Mouse (Mus musculus): ENCODE results near the gene Lrrn4cl. TPM values are rescaled to one million over a fixed set of nuclear protein-coding genes. Genes with fewer than 3 reads are reported as not detected.
"Not testable (repeated sequence)": the region's sequence is repeated elsewhere in the genome, so short reads cannot be mapped to it uniquely, and the experiment has no call there.

Lrrn4cl gene
- total and polyA plus RNA-seq, 2 experiments from 2014 or later: 1.5 to 8.4 TPM

DNA sequence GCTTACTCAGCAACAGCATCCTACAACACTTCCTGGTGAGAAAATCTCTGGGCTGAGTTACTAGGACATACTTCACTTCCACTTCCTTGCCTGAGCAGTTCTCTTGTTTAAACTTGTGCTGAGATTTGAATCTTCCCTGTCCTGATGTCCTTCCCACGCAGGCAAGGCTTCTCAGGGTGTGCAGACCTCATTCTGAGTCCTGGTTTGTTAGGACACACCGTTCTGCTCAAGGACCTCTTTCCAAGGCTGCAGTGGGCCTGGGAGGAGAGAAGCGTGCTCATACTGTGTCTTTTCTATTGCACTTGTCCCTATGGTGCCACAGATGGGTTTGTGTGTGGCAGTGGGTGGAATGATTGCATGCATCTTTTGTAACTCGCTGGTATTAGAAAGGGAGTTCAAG, 17.6 kb upstream of the Lrrn4cl start:
- peaks cover 74% of the 10 kb centered on the region for H3K36me3 ChIP-seq (replicated peaks; ENCODE audit: control insufficient read depth, insufficient read depth, low read length)
- no peak for DNase-seq (ENCODE audit: low spot score)
- no peak overlapping the region for H3K4me2 ChIP-seq (ENCODE audit: low read depth, low read length)
- WGBS: 84% methylated on average over 4 of the region's 4 CpGs
- H3K27me3 ChIP-seq (ENCODE audit: control insufficient read depth, insufficient read depth, low read length): no peaks in the 10 kb centered on the region
- H3K4me3 ChIP-seq (ENCODE audit: low read depth, low read length): no peak overlapping the region
- H3K9me3 ChIP-seq (replicated peaks; ENCODE audit: control insufficient read depth, low read length): no peaks in the 10 kb centered on the region
- H3K4me1 ChIP-seq (ENCODE audit: control insufficient read depth, insufficient read depth): peaks cover 4% of the 10 kb centered on the region
- no peak overlapping the region for H3K9ac ChIP-seq (replicated peaks; ENCODE audit: low read depth, low read length)
- ATAC-seq (ENCODE audit: insufficient read depth, low read depth): no peak
- TF ChIP-seq CTCF (IDR thresholded peaks at IDR 0.05; ENCODE audit: low read depth) (no peak), EP300 (IDR thresholded peaks at IDR 0.05; ENCODE audit: low read depth) (no peak)
- no peak overlapping the region for H3K27ac ChIP-seq (ENCODE audit: low read depth)

DNA sequence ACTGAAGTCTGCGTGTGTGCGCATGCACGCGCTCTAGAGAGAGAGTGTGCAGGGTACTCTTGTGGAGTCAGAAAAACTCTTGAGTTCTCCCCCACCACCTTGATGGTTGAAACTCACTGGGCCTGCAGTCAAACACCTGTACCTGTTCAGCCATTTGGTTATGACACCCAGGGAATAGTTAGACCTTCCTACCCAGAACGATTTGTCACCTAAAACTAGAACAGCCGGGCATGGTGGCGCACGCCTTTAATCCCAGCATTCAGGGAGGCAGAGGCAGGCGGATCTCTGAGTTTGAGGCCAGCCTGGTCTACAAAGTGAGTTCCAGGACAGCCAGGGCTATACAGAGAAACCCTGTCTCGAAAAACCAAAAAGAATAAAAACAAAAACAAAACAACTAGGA, 14.2 kb upstream of the Lrrn4cl start:
- not testable (repeated sequence) for DNase-seq (ENCODE audit: low spot score); H3K4me3 ChIP-seq (ENCODE audit: low read depth, low read length); H3K9me3 ChIP-seq (replicated peaks; ENCODE audit: control insufficient read depth, low read length); H3K27ac ChIP-seq (ENCODE audit: low read depth); H3K4me2 ChIP-seq (ENCODE audit: low read depth, low read length); H3K9ac ChIP-seq (replicated peaks; ENCODE audit: low read depth, low read length); H3K27me3 ChIP-seq (ENCODE audit: control insufficient read depth, insufficient read depth, low read length); ATAC-seq (ENCODE audit: insufficient read depth, low read depth)
- peaks cover 41% of the 10 kb centered on the region for H3K36me3 ChIP-seq (replicated peaks; ENCODE audit: control insufficient read depth, insufficient read depth, low read length)
- H3K4me1 ChIP-seq (ENCODE audit: control insufficient read depth, insufficient read depth): peaks cover 22% of the 10 kb centered on the region
- 93% methylated on average over 10 of the region's 10 CpGs for WGBS

DNA sequence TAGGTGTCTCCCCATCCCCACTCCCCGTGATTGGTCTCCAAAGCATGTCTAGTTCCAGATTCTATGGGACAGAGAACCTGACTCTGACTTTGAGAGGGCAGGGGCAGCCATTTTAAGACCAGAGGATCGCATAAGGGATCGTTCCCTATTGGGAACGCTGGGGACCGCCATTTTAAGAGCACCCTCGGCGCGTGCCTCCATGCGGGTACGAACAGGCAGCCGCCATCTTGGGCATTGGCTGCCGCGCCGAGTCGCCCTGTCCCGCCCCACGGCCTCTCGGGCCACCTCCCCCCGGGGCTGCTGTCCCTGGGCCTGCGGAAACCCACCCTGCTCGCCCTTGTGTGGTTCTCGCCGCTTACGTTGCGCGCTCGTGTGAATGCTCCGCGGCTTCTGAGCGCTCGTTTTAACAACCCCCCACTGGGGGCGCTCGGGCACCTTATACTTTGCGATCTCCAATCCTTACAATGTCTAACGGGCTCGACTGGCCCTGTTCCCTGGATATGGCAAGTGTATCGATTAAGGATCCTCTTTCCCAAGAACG, 13.2 kb upstream of the Lrrn4cl start, which contains the start of gene Bscl2:
Gene Bscl2 (plus strand): TSS at position 217 of the 541 bp plus-strand sequence.
- H3K9ac ChIP-seq (replicated peaks; ENCODE audit: low read depth, low read length): peak within 1 kb of the TSS; percentile 74
- peak; percentile 86 for ATAC-seq (ENCODE audit: insufficient read depth, low read depth)
- peaks cover 31% of the 10 kb centered on the region for H3K36me3 ChIP-seq (replicated peaks; ENCODE audit: control insufficient read depth, insufficient read depth, low read length)
- H3K27me3 ChIP-seq (ENCODE audit: control insufficient read depth, insufficient read depth, low read length): no peaks in the 10 kb centered on the region
- TF ChIP-seq CTCF (IDR thresholded peaks at IDR 0.05; ENCODE audit: low read depth) (peak; percentile 49), EP300 (IDR thresholded peaks at IDR 0.05; ENCODE audit: low read depth) (peak; percentile 85; the same call in 1 of the 2 replicates)
- H3K27ac ChIP-seq (ENCODE audit: low read depth): peak within 1 kb of the TSS; percentile 94
- H3K4me3 ChIP-seq (ENCODE audit: low read depth, low read length): peak within 1 kb of the TSS; percentile 59
- no peaks in the 10 kb centered on the region for H3K9me3 ChIP-seq (replicated peaks; ENCODE audit: control insufficient read depth, low read length)
- peak within 1 kb of the TSS; percentile 97 for H3K4me2 ChIP-seq (ENCODE audit: low read depth, low read length)
- peak; percentile 80 for DNase-seq (ENCODE audit: low spot score)
- under 1% methylated on average over 38 of the region's 38 CpGs for WGBS
- peaks cover 22% of the 10 kb centered on the region for H3K4me1 ChIP-seq (ENCODE audit: control insufficient read depth, insufficient read depth)

DNA sequence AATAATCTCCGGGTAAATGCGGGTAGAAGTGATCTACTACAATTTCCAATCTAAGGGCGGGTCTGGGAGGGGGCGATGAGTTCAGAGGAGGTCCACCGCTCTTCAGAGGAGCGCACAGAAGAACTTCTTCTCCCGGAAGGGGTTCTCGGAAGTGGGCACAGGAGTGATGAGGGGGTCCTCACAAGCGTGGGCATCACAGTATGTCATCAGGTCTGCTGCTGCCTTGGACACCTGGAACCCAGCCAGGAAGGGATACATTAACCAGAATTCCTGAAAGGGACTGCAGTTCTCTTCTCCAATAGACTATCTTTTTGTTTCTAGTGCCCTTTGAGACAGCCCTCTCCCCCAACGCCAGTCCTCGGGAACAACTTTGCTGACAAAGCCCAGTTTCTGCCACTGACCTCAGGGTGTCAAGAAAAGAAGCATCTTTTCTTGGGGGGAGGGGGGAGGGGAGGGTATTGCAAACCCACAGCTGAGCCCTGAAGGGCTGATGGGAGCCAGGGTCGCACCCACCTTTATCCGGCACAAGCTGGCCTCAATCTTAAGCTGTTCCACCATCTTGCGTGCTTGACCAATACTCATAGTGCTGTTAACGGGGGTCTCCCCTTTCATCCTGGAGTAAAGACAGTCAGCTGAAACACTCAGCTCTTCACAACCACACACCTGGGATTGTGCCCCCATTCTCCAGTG, 12.4 kb upstream of the Lrrn4cl start:
- Histone ChIP-seq H3K9ac (replicated peaks; ENCODE audit: low read depth, low read length) (peak overlapping the region; percentile 74), H3K27ac (ENCODE audit: low read depth) (peak overlapping the region; percentile 94), H3K4me3 (ENCODE audit: low read depth, low read length) (peak overlapping the region; percentile 59), H3K4me1 (ENCODE audit: control insufficient read depth, insufficient read depth) (peaks cover 22% of the 10 kb centered on the region), H3K36me3 (replicated peaks; ENCODE audit: control insufficient read depth, insufficient read depth, low read length) (peaks cover 27% of the 10 kb centered on the region), H3K4me2 (ENCODE audit: low read depth, low read length) (peak overlapping the region; percentile 97), H3K27me3 (ENCODE audit: control insufficient read depth, insufficient read depth, low read length) (no peaks in the 10 kb centered on the region), H3K9me3 (replicated peaks; ENCODE audit: control insufficient read depth, low read length) (no peaks in the 10 kb centered on the region)
- ATAC-seq (ENCODE audit: insufficient read depth, low read depth) (no peak), DNase-seq (ENCODE audit: low spot score) (no peak)
- WGBS: 17% methylated on average over 15 of the region's 15 CpGs
- TF ChIP-seq CTCF (IDR thresholded peaks at IDR 0.05; ENCODE audit: low read depth): no peak
- no peak for TF ChIP-seq EP300 (IDR thresholded peaks at IDR 0.05; ENCODE audit: low read depth)

DNA sequence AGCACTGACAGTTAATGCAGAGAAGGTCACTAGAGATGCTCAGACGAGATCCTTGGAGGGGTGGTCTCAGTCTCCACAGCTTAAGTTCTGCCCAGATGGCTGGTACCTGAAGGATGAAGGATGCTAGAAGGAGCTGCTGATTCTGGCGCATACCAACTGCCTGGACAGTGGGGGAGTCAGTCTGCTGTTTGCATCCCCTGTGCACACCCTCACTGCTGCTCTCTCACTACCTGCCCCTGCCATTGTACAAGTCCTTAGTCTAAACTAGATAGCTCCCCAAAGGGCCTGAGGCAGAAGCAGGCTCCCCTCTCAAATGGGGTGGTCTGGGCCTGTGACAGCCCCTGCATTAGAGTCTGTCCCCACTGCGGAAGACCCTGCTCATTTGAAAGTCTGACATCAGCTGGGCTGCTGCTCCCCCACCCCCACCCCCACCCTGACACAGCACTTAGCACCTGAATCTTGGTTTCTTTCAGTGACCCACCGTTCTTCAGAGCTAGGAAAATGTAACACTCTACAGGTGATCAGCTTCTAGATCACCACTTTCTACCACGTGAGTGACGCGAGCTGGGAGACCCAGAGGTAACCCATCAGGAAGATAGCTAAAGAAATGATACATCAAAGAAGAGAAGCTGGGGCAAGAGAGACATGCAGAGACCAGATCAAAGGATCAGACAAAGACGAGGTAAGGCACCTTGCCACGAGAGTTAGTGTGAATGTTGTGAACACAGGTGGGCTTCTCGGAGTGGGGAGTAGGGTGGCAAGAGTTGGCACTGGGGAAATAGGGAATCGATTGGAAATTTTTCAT, 11.3 kb upstream of the Lrrn4cl start, which contains the start of gene Gng3:
Gene Gng3 (minus strand): TSS at position 92 of the 805 bp plus-strand sequence.
- Histone ChIP-seq H3K9ac (replicated peaks; ENCODE audit: low read depth, low read length) (peak within 1 kb of the TSS; percentile 74), H3K4me1 (ENCODE audit: control insufficient read depth, insufficient read depth) (peaks cover 22% of the 10 kb centered on the region), H3K27me3 (ENCODE audit: control insufficient read depth, insufficient read depth, low read length) (no peaks in the 10 kb centered on the region), H3K27ac (ENCODE audit: low read depth) (peak within 1 kb of the TSS; percentile 94), H3K4me3 (ENCODE audit: low read depth, low read length) (peak within 1 kb of the TSS; percentile 59), H3K36me3 (replicated peaks; ENCODE audit: control insufficient read depth, insufficient read depth, low read length) (peaks cover 16% of the 10 kb centered on the region), H3K9me3 (replicated peaks; ENCODE audit: control insufficient read depth, low read length) (no peaks in the 10 kb centered on the region), H3K4me2 (ENCODE audit: low read depth, low read length) (peak within 1 kb of the TSS; percentile 97)
- no peak for ATAC-seq (ENCODE audit: insufficient read depth, low read depth)
- no peak for DNase-seq (ENCODE audit: low spot score)
- 65% methylated on average over 11 of the region's 11 CpGs for WGBS
- TF ChIP-seq EP300 (IDR thresholded peaks at IDR 0.05; ENCODE audit: low read depth) (no peak), CTCF (IDR thresholded peaks at IDR 0.05; ENCODE audit: low read depth) (no peak)

Measured in heart, postnatal 0 days (tissue).